Mouse (Mus musculus) hindbrain, embryonic 15.5 days (tissue): ENCODE measurements around the gene Magi2. TPM values are rescaled to one million over a fixed set of nuclear protein-coding genes. Genes with fewer than 3 reads are reported as not detected.

Experiments
- ATAC-seq: fragments of 200-750 bp; cut with Nextera tagmentation; 2 replicates; pipeline ENCODE4 v1.8.0; 2017; ENCODE audit warnings: low read depth, moderate number of reproducible peaks, moderate TSS enrichment; ENCODE audit not compliant: low FRiP score
- H3K27ac ChIP-seq: fragments of 300-500 bp; sonication (generic); replicated peaks from 2 replicates; pipeline ENCODE4 v1.5.1; 2015; ENCODE audit warnings: mild to moderate bottlenecking, inconsistent platforms
- H3K27me3 ChIP-seq: fragments of 300-500 bp; sonication (generic); 2 replicates; pipeline ENCODE4 v1.6.1; 2015; ENCODE audit warnings: control low read depth, inconsistent platforms
- H3K36me3 ChIP-seq: fragments of 300-500 bp; sonication (generic); 2 replicates; pipeline ENCODE4 v1.6.1; 2015; ENCODE audit warnings: control low read depth, inconsistent platforms
- H3K4me1 ChIP-seq: fragments of 300-500 bp; sonication (generic); replicated peaks from 2 replicates; pipeline ENCODE4 v1.6.1; 2015; ENCODE audit warnings: control low read depth, inconsistent platforms
- H3K4me2 ChIP-seq: fragments of 300-500 bp; sonication (generic); 2 replicates; pipeline ENCODE4 v1.6.1; 2015; ENCODE audit warnings: moderate library complexity, mild to moderate bottlenecking, inconsistent platforms
- H3K4me3 ChIP-seq: fragments of 300-500 bp; sonication (generic); 2 replicates; pipeline ENCODE4 v1.5.1; 2015; ENCODE audit warnings: mild to moderate bottlenecking, inconsistent platforms
- H3K9ac ChIP-seq: fragments of 300-500 bp; sonication (generic); 2 replicates; pipeline ENCODE4 v1.6.1; 2015; ENCODE audit warnings: inconsistent platforms
- H3K9me3 ChIP-seq: fragments of 300-500 bp; sonication (generic); 2 replicates; pipeline ENCODE4 v1.6.1; 2016; ENCODE audit warnings: control low read depth, inconsistent platforms
- WGBS: fragments of 180-500 bp; shearing (Covaris S2); methylation state at CpG from one replicate; pipeline ENCODE4 v1.1.7; 2015; 5-methylcytosine and 5-hydroxymethylcytosine counted together
- polyA plus RNA-seq: library from polyadenylated mRNA; unstranded; fragments of >200 nt; fragmentation: Nextera tagmentation; extraction: Ambion mirVana; gene quantifications from 2 replicates; pipeline ENCODE4 v1.2.1, GENCODE M21; 2015

Gene Magi2
- polyA plus RNA-seq, 1 experiment from 2014 or later = 28.4 TPM

DNA sequence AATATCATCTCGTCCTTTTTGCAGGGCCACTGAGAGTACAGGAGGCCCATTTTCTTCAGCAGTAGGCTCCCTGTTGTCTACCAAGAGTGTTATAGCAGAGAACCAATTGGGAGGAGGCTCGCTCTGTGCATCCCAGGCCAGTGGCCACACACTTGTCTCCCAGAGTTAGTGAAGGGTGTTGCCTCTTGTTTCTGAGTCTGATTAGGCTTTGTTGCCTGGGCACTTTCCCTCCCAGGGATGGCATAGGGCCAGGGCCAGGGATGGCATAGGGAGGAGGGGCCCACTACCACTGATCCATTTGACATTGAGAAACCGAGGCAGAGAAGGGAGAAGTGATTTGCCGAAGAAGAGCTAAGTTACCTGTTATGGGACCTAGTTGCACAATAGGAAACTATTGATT lies 679.8 kb downstream of the Magi2 start:
- H3K36me3 ChIP-seq = no peaks in the 10 kb centered on the region
- no peak overlapping the region for H3K4me3 ChIP-seq
- no peak overlapping the region for H3K27ac ChIP-seq
- H3K9ac ChIP-seq = no peak overlapping the region
- peaks cover 26% of the 10 kb centered on the region for H3K4me1 ChIP-seq
- H3K4me2 ChIP-seq = no peak overlapping the region
- ATAC-seq = no peak
- WGBS = 69% methylated on average over 4 of the region's 4 CpGs
- no peaks in the 10 kb centered on the region for H3K27me3 ChIP-seq
- no peaks in the 10 kb centered on the region for H3K9me3 ChIP-seq

DNA sequence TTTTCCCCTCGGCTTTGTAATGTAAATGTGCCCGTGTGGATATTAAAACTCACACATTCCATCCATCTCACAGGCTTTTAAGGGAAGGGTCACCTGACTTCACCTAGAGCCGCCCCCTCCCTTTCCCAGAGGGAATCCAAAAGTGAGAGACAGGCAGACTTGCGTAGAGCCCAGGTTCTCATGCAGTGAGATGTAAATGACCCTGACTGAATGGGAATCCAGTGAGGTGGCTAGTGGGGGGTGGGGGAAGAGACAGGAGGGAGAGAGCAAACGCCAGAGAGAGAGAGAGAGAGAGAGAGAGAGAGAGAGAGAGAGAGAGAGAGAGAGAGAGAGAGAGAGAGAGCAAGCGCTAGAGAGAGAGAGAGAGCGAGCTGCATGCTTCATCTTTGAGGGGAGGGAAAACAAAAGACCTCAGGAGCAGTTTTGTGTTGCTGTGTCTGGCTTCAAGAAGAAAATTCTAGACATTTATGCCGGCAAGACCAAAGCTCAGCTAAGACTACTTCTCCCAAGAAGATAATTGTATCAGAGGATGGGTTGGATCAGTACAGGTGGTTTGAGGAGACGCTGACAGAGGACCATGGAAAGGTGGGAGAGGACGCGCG lies 680.6 kb downstream of the Magi2 start:
- H3K27me3 ChIP-seq = no peaks in the 10 kb centered on the region
- WGBS = 2% methylated on average over 12 of the region's 12 CpGs
- H3K4me3 ChIP-seq = peak overlapping the region; percentile 54
- no peaks in the 10 kb centered on the region for H3K36me3 ChIP-seq
- peaks cover 26% of the 10 kb centered on the region for H3K4me1 ChIP-seq
- H3K9ac ChIP-seq = peak overlapping the region; percentile 71
- peak overlapping the region; percentile 63 for H3K4me2 ChIP-seq
- H3K9me3 ChIP-seq = no peaks in the 10 kb centered on the region
- peak overlapping the region; percentile 89 for H3K27ac ChIP-seq
- peak; percentile 75 for ATAC-seq

DNA sequence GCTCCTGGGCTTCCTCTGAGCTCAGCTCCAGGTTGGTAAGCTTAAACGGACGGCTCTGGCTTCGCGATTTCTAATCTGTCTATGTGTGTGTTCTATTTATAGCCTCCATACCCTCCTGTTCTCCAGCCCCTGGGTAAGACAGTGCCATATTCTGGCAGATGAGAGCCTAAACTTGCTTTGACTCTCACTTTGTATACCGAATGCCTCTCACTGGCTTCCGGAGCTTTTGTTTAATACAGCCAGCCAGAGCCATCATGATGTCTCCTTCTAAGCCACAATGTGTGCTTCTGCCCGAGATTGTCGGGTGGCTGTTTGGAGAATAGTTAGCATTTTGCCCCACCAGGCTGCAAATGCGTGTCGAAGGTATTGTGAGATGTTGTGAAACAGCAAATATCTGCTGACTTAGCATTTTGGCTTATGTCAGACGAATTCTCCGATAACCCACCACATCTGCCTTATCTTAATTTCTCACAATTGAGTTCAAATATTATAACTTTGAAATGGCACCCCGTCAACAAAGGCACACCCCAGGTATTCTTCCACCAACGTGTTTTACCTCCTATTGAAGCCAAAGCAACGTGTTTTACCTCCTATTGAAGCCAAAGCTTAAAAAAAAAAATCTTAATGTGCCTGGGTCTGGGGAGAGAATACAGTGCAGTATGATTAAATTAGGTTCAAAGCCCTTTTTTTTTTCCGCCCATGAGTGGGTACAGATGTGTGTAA lies 681.3 kb downstream of the Magi2 start:
- Histone ChIP-seq H3K36me3 (no peaks in the 10 kb centered on the region), H3K9ac (peak overlapping the region; percentile 71), H3K27ac (peak overlapping the region; percentile 89), H3K4me1 (peaks cover 26% of the 10 kb centered on the region), H3K4me2 (peak overlapping the region; percentile 63), H3K9me3 (no peaks in the 10 kb centered on the region), H3K4me3 (peak overlapping the region; percentile 54), H3K27me3 (no peaks in the 10 kb centered on the region)
- WGBS = 2% methylated on average over 16 of the region's 16 CpGs
- ATAC-seq = peak; percentile 52

DNA sequence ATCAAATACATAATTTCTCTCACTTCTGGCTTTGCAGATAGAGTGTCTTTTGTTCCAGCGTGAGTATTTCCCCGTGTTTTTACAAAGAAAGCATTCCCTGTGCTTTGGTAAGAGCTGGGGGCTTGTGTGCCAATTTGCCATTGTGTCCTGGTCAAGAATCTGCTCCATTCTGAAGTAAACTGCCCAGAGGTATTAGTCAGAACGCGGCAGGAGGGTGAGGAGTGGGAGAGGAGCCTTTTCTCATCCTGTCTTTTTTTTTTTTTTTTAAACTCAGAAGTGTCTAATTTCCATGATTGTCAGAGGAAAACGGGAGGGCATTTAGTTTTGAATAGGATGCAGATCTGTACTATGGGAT lies 681.8 kb downstream of the Magi2 start:
- peak overlapping the region; percentile 71 for H3K9ac ChIP-seq
- peaks cover 26% of the 10 kb centered on the region for H3K4me1 ChIP-seq
- peak overlapping the region; percentile 63 for H3K4me2 ChIP-seq
- no peaks in the 10 kb centered on the region for H3K9me3 ChIP-seq
- peak overlapping the region; percentile 89 for H3K27ac ChIP-seq
- peak overlapping the region; percentile 54 for H3K4me3 ChIP-seq
- WGBS = 2% methylated on average over 5 of the region's 5 CpGs
- ATAC-seq = no peak
- no peaks in the 10 kb centered on the region for H3K27me3 ChIP-seq
- no peaks in the 10 kb centered on the region for H3K36me3 ChIP-seq

DNA sequence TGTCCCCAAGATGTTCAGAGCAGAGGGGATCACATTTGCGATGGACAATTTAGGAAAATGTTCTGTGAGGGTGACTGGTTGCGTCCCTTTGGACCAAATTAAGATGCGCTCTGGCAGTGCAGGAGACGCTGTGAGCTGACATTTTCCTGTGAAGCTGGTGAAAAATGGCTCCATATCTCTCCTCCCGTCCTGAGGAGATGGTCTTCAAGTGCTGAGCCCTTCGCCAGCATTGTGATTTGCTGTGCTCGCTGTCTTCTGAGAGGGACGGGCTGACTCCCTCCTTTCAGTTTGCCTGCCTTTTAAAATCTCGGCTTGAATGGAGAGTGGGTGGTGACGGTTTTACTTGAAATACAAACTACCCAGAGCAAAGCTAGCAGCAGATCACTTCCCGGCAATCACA lies 682.2 kb downstream of the Magi2 start:
- Histone ChIP-seq H3K4me1 (peaks cover 26% of the 10 kb centered on the region), H3K36me3 (no peaks in the 10 kb centered on the region), H3K4me3 (peak overlapping the region; percentile 54), H3K4me2 (peak overlapping the region; percentile 63), H3K9me3 (no peaks in the 10 kb centered on the region), H3K27ac (peak overlapping the region; percentile 89), H3K9ac (peak overlapping the region; percentile 71), H3K27me3 (no peaks in the 10 kb centered on the region)
- ATAC-seq = peak; percentile 60
- WGBS = 1% methylated on average over 11 of the region's 11 CpGs

DNA sequence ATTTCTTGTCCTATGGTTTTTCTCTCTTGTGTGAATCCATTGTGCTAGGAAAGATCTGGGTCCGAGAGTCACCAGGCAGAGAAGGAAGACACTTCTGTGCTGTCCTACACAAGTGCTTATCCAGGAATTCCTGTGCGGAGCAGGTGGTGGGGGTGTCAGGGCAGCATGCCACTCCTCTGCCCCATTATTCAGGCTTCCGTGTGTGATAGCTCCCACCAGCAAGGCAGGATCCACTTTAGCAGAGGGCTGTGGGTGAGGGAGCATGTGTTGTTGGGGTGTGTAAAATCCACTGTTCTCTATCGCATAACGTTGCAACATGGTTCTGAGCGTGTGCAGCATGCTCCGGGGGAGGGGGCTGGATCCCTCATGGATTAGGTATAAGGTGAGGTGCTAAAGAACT lies 682.8 kb downstream of the Magi2 start:
- WGBS = 42% methylated on average over 7 of the region's 7 CpGs
- Histone ChIP-seq H3K27ac (peak overlapping the region; percentile 89), H3K9ac (peak overlapping the region; percentile 71), H3K4me3 (peak overlapping the region; percentile 54), H3K27me3 (no peaks in the 10 kb centered on the region), H3K36me3 (no peaks in the 10 kb centered on the region), H3K4me2 (peak overlapping the region; percentile 63), H3K9me3 (no peaks in the 10 kb centered on the region), H3K4me1 (peaks cover 26% of the 10 kb centered on the region)
- ATAC-seq = peak; percentile 21; the same call in 1 of the 2 replicates

DNA sequence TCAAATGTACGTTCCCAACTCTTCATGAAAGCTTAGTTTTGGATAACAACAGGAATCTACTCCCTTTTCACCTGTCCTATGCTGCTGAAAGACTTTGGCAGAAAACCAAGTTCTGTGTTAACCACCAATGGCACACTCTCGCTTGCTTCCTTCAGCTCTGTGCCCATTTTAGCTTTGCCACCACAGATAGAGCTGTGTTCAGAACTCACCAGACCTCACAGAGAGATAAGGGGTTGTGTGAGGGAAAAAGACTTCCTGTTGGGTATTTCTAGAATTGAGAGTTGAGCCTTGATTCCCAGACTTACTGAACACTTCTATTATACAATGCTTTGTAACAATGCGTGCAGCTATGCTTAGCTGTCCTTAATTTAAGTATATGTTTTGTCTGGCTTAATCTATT lies 705.3 kb downstream of the Magi2 start:
- no peaks in the 10 kb centered on the region for H3K27me3 ChIP-seq
- no peaks in the 10 kb centered on the region for H3K9me3 ChIP-seq
- ATAC-seq = no peak
- H3K36me3 ChIP-seq = no peaks in the 10 kb centered on the region
- no peak overlapping the region for H3K4me3 ChIP-seq
- H3K27ac ChIP-seq = no peak overlapping the region
- H3K9ac ChIP-seq = no peak overlapping the region
- WGBS = 84% methylated on average over 3 of the region's 3 CpGs
- H3K4me1 ChIP-seq = no peaks in the 10 kb centered on the region
- no peak overlapping the region for H3K4me2 ChIP-seq

DNA sequence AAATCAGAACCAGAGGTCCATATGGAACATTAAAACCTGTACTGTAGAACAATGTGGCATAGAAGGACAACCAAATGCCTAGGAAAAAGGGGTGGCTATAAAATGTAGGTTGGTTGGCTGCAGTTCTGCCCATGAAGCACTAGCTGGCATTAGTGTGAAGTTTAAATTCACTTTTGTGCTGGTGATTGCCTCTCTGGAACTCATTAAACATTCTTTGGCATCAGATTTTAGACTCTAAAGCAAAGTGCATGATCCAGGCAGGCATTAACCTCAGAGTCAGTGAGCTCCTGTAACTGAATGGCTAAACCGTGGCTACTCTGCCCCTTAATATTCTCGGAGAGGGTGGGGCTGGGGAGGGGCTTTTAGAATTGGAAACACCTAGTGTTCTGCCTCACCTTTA lies 706.4 kb downstream of the Magi2 start:
- no peaks in the 10 kb centered on the region for H3K27me3 ChIP-seq
- H3K4me1 ChIP-seq = no peaks in the 10 kb centered on the region
- no peak for ATAC-seq
- H3K4me2 ChIP-seq = no peak overlapping the region
- no peak overlapping the region for H3K27ac ChIP-seq
- no peaks in the 10 kb centered on the region for H3K36me3 ChIP-seq
- WGBS = 67% methylated on average over 2 of the region's 2 CpGs
- H3K4me3 ChIP-seq = no peak overlapping the region
- no peaks in the 10 kb centered on the region for H3K9me3 ChIP-seq
- no peak overlapping the region for H3K9ac ChIP-seq

DNA sequence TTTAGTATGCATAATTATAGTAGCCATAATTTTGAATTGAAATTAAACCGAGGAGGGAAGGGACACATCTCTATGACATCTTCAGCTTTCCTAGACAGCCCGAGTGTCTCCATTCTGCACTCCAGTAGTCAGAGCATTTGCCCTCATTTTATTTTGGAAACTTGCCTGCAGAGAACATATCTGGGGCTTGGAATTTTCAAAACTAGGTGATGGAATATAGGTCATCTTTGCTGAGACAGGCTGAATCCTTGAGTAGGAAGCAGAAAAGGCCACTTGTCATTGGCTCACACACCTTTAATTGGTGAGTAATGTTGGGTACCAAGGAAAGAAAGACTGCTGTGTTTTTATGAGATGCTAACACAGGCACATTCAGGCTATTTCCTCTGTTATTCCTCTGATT lies 724.3 kb downstream of the Magi2 start:
- Histone ChIP-seq H3K4me2 (no peak overlapping the region), H3K36me3 (no peaks in the 10 kb centered on the region), H3K9ac (no peak overlapping the region), H3K9me3 (no peaks in the 10 kb centered on the region), H3K4me3 (no peak overlapping the region), H3K27me3 (no peaks in the 10 kb centered on the region), H3K27ac (no peak overlapping the region), H3K4me1 (no peaks in the 10 kb centered on the region)
- WGBS = 80% methylated on average over 2 of the region's 2 CpGs
- no peak for ATAC-seq

DNA sequence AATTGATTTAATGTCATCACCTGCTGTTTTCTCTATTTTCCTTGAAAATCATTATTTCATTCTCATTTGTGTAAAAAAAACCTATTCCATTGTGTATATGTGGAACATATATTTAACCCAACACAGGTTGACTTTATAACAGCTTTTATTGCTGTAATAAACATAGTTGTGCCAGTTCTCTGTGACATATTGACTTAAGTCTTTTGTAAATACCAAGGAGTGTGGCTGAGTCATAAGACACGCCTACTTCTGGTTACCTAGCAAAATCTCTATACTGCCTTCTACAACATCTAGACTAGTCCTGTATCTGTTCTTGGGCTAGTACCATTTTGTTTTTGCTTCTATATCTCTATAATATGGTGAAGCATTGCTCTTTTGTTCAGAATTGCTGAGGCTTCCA lies 737.3 kb downstream of the Magi2 start:
- no peaks in the 10 kb centered on the region for H3K36me3 ChIP-seq
- no peaks in the 10 kb centered on the region for H3K9me3 ChIP-seq
- no peak overlapping the region for H3K27ac ChIP-seq
- WGBS = 97% methylated on average over 1 of the region's 1 CpGs
- no peak overlapping the region for H3K4me3 ChIP-seq
- H3K4me1 ChIP-seq = no peaks in the 10 kb centered on the region
- H3K4me2 ChIP-seq = no peak overlapping the region
- ATAC-seq = no peak
- no peak overlapping the region for H3K9ac ChIP-seq
- no peaks in the 10 kb centered on the region for H3K27me3 ChIP-seq

DNA sequence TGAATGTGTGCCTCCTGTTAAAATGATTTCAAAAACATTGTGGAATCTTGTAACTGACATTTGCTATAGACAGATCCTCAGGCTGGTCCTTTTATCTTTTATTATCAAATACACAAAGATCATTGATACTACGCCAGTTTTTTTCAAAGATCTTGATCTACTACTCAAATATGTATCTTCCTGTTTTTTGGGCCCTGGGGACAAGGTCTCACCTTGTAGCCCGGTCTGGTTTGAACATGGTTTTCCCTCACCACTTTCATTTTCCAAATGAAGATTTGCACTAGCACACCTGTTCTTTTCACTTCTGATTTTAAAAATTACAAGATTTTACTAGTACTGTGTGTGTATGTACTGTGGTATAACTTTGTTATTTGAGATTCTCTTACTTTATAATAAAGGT lies 745.9 kb downstream of the Magi2 start:
- Histone ChIP-seq H3K9me3 (no peaks in the 10 kb centered on the region), H3K4me2 (no peak overlapping the region), H3K36me3 (no peaks in the 10 kb centered on the region), H3K4me1 (no peaks in the 10 kb centered on the region), H3K27ac (no peak overlapping the region), H3K4me3 (no peak overlapping the region), H3K9ac (no peak overlapping the region), H3K27me3 (no peaks in the 10 kb centered on the region)
- WGBS = 88% methylated on average over 2 of the region's 2 CpGs
- no peak for ATAC-seq

DNA sequence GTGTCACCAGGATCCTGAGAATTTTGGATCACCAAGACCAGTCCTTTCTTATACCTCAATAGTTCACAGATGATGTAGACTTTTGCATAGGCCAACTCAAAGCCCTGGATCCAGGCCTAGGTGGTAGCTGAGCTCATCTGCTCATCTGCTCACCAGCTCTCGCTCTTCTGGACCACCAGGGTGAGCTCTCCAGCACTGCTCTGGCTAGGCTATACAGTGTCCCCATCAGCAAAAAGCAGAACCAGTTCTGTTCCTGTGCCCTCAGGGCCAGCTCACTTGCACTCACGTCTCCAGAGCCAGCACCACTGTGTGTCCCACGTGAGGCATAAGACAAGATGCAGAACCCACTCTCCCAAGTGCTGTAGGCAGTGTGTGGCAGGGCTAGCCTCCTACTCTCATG lies 747.0 kb downstream of the Magi2 start:
- no peaks in the 10 kb centered on the region for H3K27me3 ChIP-seq
- no peaks in the 10 kb centered on the region for H3K4me1 ChIP-seq
- no peak overlapping the region for H3K27ac ChIP-seq
- no peak overlapping the region for H3K4me3 ChIP-seq
- no peak overlapping the region for H3K9ac ChIP-seq
- no peaks in the 10 kb centered on the region for H3K9me3 ChIP-seq
- H3K4me2 ChIP-seq = no peak overlapping the region
- peak; percentile 38; the same call in 1 of the 2 replicates for ATAC-seq
- H3K36me3 ChIP-seq = no peaks in the 10 kb centered on the region
- WGBS = 87% methylated on average over 3 of the region's 3 CpGs

DNA sequence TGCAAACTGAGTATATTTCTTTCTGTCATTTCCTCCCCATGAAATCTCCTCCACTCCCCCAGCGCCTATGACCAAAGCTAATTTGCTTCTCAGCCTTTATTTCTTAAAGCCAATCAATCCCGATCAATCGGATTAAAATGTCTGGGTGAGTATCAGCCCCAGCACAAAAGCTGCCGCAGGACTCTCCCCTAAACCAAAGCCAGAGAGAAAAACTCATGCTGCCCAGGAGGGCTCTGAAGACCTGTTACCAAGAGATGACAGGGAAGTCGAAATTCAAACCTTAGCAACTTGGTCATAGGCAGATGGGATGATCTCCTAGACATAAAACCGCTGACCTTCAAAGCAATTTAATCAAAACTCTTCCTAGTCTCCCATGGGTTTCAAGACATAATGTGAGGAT lies 754.7 kb downstream of the Magi2 start:
- Histone ChIP-seq H3K9ac (no peak overlapping the region), H3K27me3 (no peaks in the 10 kb centered on the region), H3K9me3 (no peaks in the 10 kb centered on the region), H3K27ac (no peak overlapping the region), H3K36me3 (no peaks in the 10 kb centered on the region), H3K4me1 (peaks cover 8% of the 10 kb centered on the region), H3K4me3 (no peak overlapping the region), H3K4me2 (no peak overlapping the region)
- no peak for ATAC-seq
- WGBS = 71% methylated on average over 6 of the region's 6 CpGs
